Mouse (Mus musculus) erythroblast, embryonic 14.5 days (primary cell): ENCODE data around the gene Crb1. TPM values are rescaled to one million over a fixed set of nuclear protein-coding genes. Genes with fewer than 3 reads are reported as not detected.
"Not testable (repeated sequence)": the region's sequence is repeated elsewhere in the genome, so short reads cannot be mapped to it uniquely, and the experiment has no call there.

ENCODE experiments used
- H3K27me3 ChIP-seq: 2 replicates; pipeline ENCODE4 v1.6.1; 2012; ENCODE audit warnings: inconsistent platforms; ENCODE audit not compliant: control insufficient read depth
- H3K36me3 ChIP-seq: 2 replicates; pipeline ENCODE4 v1.6.1; 2012; ENCODE audit warnings: mild to moderate bottlenecking, inconsistent platforms; ENCODE audit not compliant: control insufficient read depth
- H3K4me1 ChIP-seq: 2 replicates; pipeline ENCODE4 v1.6.1; 2012; ENCODE audit warnings: inconsistent platforms; ENCODE audit not compliant: control insufficient read depth
- H3K4me3 ChIP-seq: replicated peaks from 2 replicates; pipeline ENCODE3; 2012; ENCODE audit warnings: moderate library complexity, mild to moderate bottlenecking, inconsistent platforms
- H3K9me3 ChIP-seq: 2 replicates; pipeline ENCODE4 v1.6.1; 2012; ENCODE audit warnings: low read length, inconsistent platforms, mixed read lengths; ENCODE audit not compliant: control insufficient read depth
- GATA1 ChIP-seq: IDR thresholded peaks from 2 replicates; pipeline ENCODE4 v1.6.1; 2012; ENCODE audit warnings: low read length, inconsistent platforms, mixed read lengths
- TAL1 ChIP-seq: IDR thresholded peaks from 3 replicates; pipeline ENCODE4 v1.6.1; 2012; ENCODE audit warnings: low read length, inconsistent platforms, mixed read lengths
- polyA plus RNA-seq: library from polyadenylated mRNA; stranded (reverse); fragments of >175 nt; gene quantifications from 2 replicates; pipeline ENCODE4 v1.2.3, GENCODE M21; 2012

Gene Crb1
- not detected in 2 replicates for polyA plus RNA-seq

DNA sequence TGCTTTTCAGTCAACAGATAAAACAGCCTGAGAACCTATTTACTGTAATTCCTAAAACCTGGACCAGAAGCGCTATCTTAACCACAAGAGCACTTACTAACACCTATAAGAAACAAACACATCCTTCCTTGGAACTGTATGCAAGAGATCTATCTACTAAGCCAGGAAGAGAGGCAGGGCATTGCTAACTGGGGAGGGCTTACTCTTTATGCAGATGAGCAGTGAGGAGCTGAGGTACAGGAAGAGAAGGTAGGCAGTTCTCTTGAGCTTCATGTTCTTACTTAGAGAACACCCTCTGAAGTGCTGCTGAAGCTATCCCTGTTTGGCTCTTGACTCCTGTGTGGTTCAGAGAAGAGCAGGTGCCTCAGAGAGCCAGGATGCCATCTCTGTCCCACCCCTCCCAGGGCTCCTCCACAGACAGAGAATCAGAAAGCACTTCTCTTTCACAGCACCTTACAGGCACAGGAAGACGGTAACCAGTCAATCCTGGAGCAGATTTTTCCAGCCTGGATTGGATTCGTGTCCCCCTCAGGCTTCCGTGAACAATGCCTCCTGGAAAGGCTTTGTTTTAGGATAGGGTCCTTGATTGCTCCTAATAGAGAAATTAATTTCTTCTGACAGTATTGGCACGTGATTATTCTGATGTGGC lies at the start of gene Crb1:
Crb1 (minus strand) TSS at position 463 of the 649 bp plus-strand sequence.
- H3K27me3 ChIP-seq = no peaks in the 10 kb centered on the region
- H3K36me3 ChIP-seq = no peaks in the 10 kb centered on the region
- no peaks in the 10 kb centered on the region for H3K4me1 ChIP-seq
- no peak for TF ChIP-seq TAL1
- TF ChIP-seq GATA1 = no peak
- H3K4me3 ChIP-seq = no peak within 1 kb of the TSS
- H3K9me3 ChIP-seq = no peaks in the 10 kb centered on the region

- peak overlapping the region; percentile 3 for H3K4me3 ChIP-seq
These were observed 48.1 kb upstream of the Crb1 start for GRCm38 (mm10) chr1:139425006-139425405.

DNA sequence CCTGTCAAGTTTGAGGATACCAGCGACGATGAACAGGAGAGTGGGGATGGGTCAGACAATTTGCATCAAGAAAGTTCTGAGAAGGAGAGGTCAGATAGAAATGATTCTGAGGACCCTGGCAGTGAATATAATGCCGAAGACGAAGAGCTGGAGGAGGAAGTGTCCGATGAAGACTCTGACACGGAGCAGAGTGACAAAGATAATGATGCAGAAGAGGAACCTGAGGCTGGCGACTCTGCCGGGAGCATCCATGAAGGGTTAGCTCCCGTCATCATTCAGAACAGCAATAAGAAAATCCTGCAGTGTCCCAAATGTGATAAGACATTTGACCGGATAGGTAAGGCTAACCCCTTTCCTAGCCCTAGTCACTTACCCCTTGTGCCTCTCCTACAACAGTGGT lies 47.0 kb upstream of the Crb1 start:
- H3K9me3 ChIP-seq = no peaks in the 10 kb centered on the region
- H3K36me3 ChIP-seq = peaks cover 18% of the 10 kb centered on the region
- peaks cover 42% of the 10 kb centered on the region for H3K4me1 ChIP-seq
- H3K4me3 ChIP-seq = peak overlapping the region; percentile 95
- H3K27me3 ChIP-seq = no peaks in the 10 kb centered on the region
- TF ChIP-seq TAL1 (no peak), GATA1 (no peak)

More at GRCm38 (mm10) chr1:139425006-139425405, 48.1 kb upstream of the Crb1 start:
- no peaks in the 10 kb centered on the region for H3K27me3 ChIP-seq
- peaks cover 42% of the 10 kb centered on the region for H3K4me1 ChIP-seq
- TF ChIP-seq GATA1 = no peak
- no peak for TF ChIP-seq TAL1
- H3K36me3 ChIP-seq = peaks cover 28% of the 10 kb centered on the region
- no peaks in the 10 kb centered on the region for H3K9me3 ChIP-seq

- Histone ChIP-seq H3K27me3 (no peaks in the 10 kb centered on the region), H3K4me1 (peaks cover 42% of the 10 kb centered on the region), H3K36me3 (peaks cover 17% of the 10 kb centered on the region), H3K4me3 (peak overlapping the region; percentile 95), H3K9me3 (no peaks in the 10 kb centered on the region)
- TF ChIP-seq TAL1 (no peak), GATA1 (no peak)
These were observed 46.0 kb upstream of the Crb1 start for GRCm38 (mm10) chr1:139422941-139423340.

DNA sequence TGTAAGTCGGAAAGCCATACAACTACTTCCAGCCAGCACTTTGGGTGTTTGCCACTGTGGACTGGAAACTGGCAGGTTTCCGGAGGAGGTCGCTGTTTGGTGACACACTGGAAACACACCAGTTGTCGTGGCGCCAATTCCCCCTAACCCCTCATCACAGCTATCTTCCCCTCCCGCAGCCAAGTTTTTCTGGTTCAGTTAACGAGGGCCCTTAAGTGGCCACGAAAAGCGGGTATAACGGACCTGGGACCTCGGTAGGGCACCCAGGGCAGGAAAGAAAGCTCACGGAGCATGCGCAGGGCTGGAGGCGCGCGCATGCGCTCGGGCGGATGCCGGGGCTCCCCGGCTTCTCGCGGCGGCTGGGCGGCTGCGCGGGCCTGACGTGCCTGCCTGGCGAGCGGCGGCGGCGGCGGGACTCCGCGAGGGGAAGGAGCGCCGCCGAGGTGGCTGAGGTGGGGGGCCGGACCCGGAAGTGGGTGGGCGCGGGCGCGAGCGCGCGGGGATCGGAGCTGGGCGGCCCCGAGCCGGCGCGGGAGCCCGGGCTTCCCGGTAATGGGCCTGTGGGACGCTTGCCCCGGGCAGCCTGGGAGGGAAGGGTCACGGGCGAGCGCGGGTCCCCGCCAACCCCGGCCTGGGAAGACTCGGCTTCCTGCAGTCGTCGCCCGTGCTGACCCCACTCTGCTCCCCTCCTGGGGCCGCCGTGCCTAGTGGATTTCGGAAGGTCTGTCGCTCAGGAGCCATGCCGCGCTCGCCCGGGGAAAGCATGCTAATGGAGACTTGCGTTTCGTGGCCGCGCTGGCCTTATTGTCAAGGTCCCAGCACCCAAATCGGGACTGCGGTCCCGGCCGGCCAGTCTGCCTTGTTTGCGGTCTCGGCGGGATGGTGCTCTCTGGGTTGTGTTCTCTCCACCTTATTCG lies 45.2 kb upstream of the Crb1 start, which contains the start of gene Zbtb41:
Zbtb41 (plus strand) TSS at position 414 of the 917 bp plus-strand sequence.
- H3K36me3 ChIP-seq = peaks cover 16% of the 10 kb centered on the region
- peaks cover 42% of the 10 kb centered on the region for H3K4me1 ChIP-seq
- H3K4me3 ChIP-seq = peak within 1 kb of the TSS; percentile 95
- H3K9me3 ChIP-seq = no peaks in the 10 kb centered on the region
- no peak for TF ChIP-seq TAL1
- TF ChIP-seq GATA1 = no peak
- no peaks in the 10 kb centered on the region for H3K27me3 ChIP-seq

GRCm38 (mm10) chr1:139421521-139421874 lies 44.6 kb upstream of the Crb1 start:
- Histone ChIP-seq H3K9me3 (no peaks in the 10 kb centered on the region), H3K36me3 (peaks cover 13% of the 10 kb centered on the region), H3K27me3 (no peaks in the 10 kb centered on the region), H3K4me3 (peak overlapping the region; percentile 95), H3K4me1 (peaks cover 40% of the 10 kb centered on the region)
- no peak for TF ChIP-seq TAL1
- TF ChIP-seq GATA1 = no peak

DNA sequence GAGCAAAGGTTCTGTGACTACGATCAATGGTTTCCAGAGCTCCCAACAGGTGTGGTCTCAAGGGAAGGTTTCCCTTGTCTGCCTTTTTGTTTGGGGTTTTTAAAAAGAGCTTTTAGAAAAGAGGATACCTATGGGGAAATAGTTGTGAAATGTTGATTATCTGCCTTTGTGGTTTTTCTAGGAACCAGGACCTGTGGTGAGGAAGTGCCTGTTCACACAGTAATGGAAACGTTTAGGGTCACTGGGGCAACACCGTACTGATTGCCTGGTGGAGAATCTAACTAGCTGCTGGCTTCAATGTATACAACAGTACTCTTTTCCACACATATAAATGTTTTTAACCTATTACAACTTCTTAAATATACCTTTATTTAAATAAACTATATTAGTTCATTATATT lies 36.6 kb upstream of the Crb1 start:
- peaks cover 8% of the 10 kb centered on the region for H3K9me3 ChIP-seq
- no peak overlapping the region for H3K4me3 ChIP-seq
- TF ChIP-seq TAL1 (no peak), GATA1 (no peak)
- no peaks in the 10 kb centered on the region for H3K36me3 ChIP-seq
- no peaks in the 10 kb centered on the region for H3K27me3 ChIP-seq
- no peaks in the 10 kb centered on the region for H3K4me1 ChIP-seq

DNA sequence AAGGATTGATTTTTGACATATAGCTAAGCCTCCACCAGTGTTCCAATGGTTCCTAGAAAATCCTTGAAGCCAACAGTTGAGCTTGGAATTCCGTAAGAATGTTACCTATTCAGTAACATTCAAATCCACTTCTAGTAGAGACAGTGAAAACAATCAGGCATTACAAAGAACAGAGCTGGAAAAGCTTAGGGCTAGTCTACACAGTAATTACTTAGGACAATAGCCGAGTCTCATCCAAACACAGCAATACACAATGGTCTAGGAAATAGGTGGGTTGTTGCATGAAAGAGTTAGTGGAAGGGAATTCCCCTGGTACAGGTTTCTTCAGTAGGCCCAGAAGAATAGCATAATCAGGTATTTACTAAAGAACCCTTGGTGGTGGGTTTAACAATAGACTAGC lies 35.5 kb upstream of the Crb1 start:
- not testable (repeated sequence) for H3K36me3 ChIP-seq, H3K4me3 ChIP-seq, H3K4me1 ChIP-seq, H3K9me3 ChIP-seq, H3K27me3 ChIP-seq

- TF ChIP-seq TAL1 (no peak), GATA1 (no peak)
- Histone ChIP-seq H3K4me3 (no peak overlapping the region), H3K36me3 (no peaks in the 10 kb centered on the region), H3K9me3 (peaks cover 8% of the 10 kb centered on the region), H3K27me3 (no peaks in the 10 kb centered on the region), H3K4me1 (no peaks in the 10 kb centered on the region)
These were observed 30.8 kb upstream of the Crb1 start for GRCm38 (mm10) chr1:139407701-139408100.
